8 mouse cellular contexts compared by ENCODE assay signal in the genomic region with DNA sequence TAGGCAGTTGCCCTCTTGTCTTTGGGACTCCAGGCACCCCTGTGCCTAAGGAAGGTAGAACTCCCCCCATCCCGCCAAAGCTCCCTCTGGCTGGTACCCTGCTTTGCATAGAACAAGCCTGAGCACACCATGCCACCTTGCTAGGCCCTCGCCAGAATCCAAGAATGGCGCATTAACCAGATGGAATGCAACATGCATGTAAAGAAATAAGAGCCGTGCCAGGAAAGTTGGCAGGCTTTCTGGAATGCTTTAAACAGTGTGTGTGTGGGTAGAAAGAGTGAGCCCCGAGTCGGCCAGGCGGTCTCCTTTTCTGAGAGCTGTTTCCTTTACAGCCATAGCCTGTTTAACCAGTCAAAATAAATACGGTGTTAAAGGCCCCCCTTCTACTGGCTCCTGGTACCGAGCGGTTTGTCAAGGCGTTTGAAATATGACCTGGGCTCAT. TPM values are rescaled to one million over a fixed set of nuclear protein-coding genes. Genes with fewer than 3 reads are reported as not detected.
DNase-seq lines count a peak whose midpoint lies in the region; ATAC-seq lines count a peak whose summit lies in the region.

No protein-coding gene starts in this region.

- WGBS in embryonic facial prominence, embryonic 15.5 days = 5% methylated on average over 11 of the region's 11 CpGs
- WGBS in kidney, embryonic 14.5 days = 18% methylated on average over 11 of the region's 11 CpGs

- H3K4me1 ChIP-seq in megakaryocyte, embryonic 14.5 days = peaks cover 85% of the 10 kb centered on the region
- H3K4me1 ChIP-seq in embryonic facial prominence, embryonic 15.5 days = peaks cover 49% of the 10 kb centered on the region
- H3K4me1 ChIP-seq in kidney, embryonic 14.5 days (ENCODE audit: control insufficient read depth, insufficient read depth, low read length) = peaks cover 23% of the 10 kb centered on the region

- peak; percentile 48 for DNase-seq in left cerebral cortex, postnatal 4 days
- DNase-seq in adrenal gland, adult 18-20 months (ENCODE audit: low spot score in 2 of 2) = no peak
- no peak for DNase-seq in MN1 (ENCODE audit: low spot score)
- DNase-seq in thymus, postnatal 36 days = no peak

- intact Hi-C loops in left cerebral cortex, postnatal 4 days (cut with DNase I) = no loop called here

- no peak for ATAC-seq in megakaryocyte, adult 5-6 weeks (ENCODE audit: poor library complexity, severe bottlenecking)
- peak; percentile 83 for ATAC-seq in embryonic facial prominence, embryonic 15.5 days (ENCODE audit: insufficient number of reproducible peaks, low FRiP score, low TSS enrichment, low read depth)
- peak; percentile 9; the same call in 1 of the 2 replicates for ATAC-seq in kidney, embryonic 14.5 days (ENCODE audit: low FRiP score, low TSS enrichment)

- H3K4me3 ChIP-seq in megakaryocyte, embryonic 14.5 days (replicated peaks) = peak overlapping the region; percentile 79
- 0 out of 2 replicates have a peak overlapping the region, but pooled peaks have one; percentile 38 for H3K4me3 ChIP-seq in embryonic facial prominence, embryonic 15.5 days (replicated peaks)
- no peak overlapping the region for H3K4me3 ChIP-seq in kidney, embryonic 14.5 days (ENCODE audit: low read length)

- peak overlapping the region; percentile 93 for H3K27ac ChIP-seq in embryonic facial prominence, embryonic 15.5 days (replicated peaks)
- H3K27ac ChIP-seq in kidney, embryonic 14.5 days (ENCODE audit: low read depth, low read length) = no peak overlapping the region

- no peak overlapping the region for H3K9ac ChIP-seq in embryonic facial prominence, embryonic 15.5 days
- H3K9ac ChIP-seq in kidney, embryonic 14.5 days (ENCODE audit: low read depth, low read length) = 0 out of 2 replicates have a peak overlapping the region, but pooled peaks have one; percentile 23

- no peaks in the 10 kb centered on the region for H3K9me3 ChIP-seq in megakaryocyte, embryonic 14.5 days
- H3K9me3 ChIP-seq in embryonic facial prominence, embryonic 15.5 days (replicated peaks) = no peaks in the 10 kb centered on the region
- no peaks in the 10 kb centered on the region for H3K9me3 ChIP-seq in kidney, embryonic 14.5 days (ENCODE audit: control insufficient read depth, low read length)

- peaks cover 3% of the 10 kb centered on the region for H3K36me3 ChIP-seq in megakaryocyte, embryonic 14.5 days (replicated peaks; ENCODE audit: low read length)
- no peaks in the 10 kb centered on the region for H3K36me3 ChIP-seq in embryonic facial prominence, embryonic 15.5 days
- H3K36me3 ChIP-seq in kidney, embryonic 14.5 days (ENCODE audit: control insufficient read depth, insufficient read depth, low read length) = no peaks in the 10 kb centered on the region

- H3K27me3 ChIP-seq in megakaryocyte, embryonic 14.5 days (replicated peaks) = peaks cover 3% of the 10 kb centered on the region
- no peaks in the 10 kb centered on the region for H3K27me3 ChIP-seq in embryonic facial prominence, embryonic 15.5 days
- H3K27me3 ChIP-seq in kidney, embryonic 14.5 days (ENCODE audit: control insufficient read depth, insufficient read depth, low read length) = peaks cover 2% of the 10 kb centered on the region; the same call in 1 of the 2 replicates

- peak overlapping the region; percentile 54 for H3K4me2 ChIP-seq in embryonic facial prominence, embryonic 15.5 days (replicated peaks)
- no peak overlapping the region for H3K4me2 ChIP-seq in kidney, embryonic 14.5 days (replicated peaks; ENCODE audit: low read depth, low read length)

RNA-seq across cellular contexts. Expression of gene Med13l, which starts 45.2 kb away (rescaled TPM):
- polyA plus RNA-seq in megakaryocyte, embryonic 14.5 days (2012; ENCODE audit: insufficient read depth, low replicate concordance) = 3.6 and 10.3 TPM in 2 replicates
- 25.6 and 30.7 TPM in 2 replicates for total RNA-seq in megakaryocyte, adult 5-6 weeks (2015)
- 21.5 and 31.8 TPM in 2 replicates for total RNA-seq in megakaryocyte, adult 5-6 weeks (2017)
- 14.8 and 15.0 TPM in 2 replicates for polyA plus RNA-seq in embryonic facial prominence, embryonic 15.5 days (2015; fragmentation: Nextera tagmentation; extraction: Ambion mirVana)
- polyA plus RNA-seq in kidney, embryonic 14.5 days (2014; fragmentation: Nextera tagmentation; extraction: Ambion mirVana) = 9.7 and 12.1 TPM in 2 replicates
- 100 to 1,000 TPM in 1 of 2 experiments, 10 to 100 TPM in 1; 95.9 to 105 TPM for total RNA-seq in left cerebral cortex, postnatal 4 days (2021)
- total RNA-seq in adrenal gland, adult 18-20 months (2021) = 10 to 100 TPM; 33.9 to 38.2 TPM
